ENCODE assay signal across 32 mouse cellular contexts in the genomic region with DNA sequence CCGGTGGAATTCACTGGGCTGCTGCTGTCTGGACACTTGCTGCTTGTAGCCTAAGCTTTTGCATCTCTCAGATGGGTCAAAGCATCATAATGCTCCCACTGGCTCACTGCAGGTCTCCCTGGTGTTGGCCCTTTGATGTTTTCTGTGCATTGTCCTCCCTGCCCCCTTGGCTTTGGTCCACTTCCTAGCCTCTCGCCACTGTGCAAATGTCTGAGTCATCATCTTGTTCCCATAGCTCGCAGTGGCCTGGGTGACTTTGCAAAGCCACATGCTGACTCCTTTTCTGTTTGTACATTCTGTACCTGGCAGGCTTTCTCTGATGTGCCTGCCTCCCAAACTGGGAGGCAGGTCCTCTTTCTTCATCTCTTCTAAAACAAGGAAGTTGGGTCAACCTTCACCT. TPM values are rescaled to one million over a fixed set of nuclear protein-coding genes. Genes with fewer than 3 reads are reported as not detected.
DNase-seq lines count a peak whose midpoint lies in the region; ATAC-seq and TF ChIP-seq lines count a peak whose summit lies in the region.
"Had no signal": no experiment of that assay in that cellular context is flagged by ENCODE, and none has a peak within 500 bp of the region (broad histone marks: within the 10 kb centered on the region; RNA-seq: fewer than 3 reads in every experiment).

No protein-coding gene starts in this region.

- no peaks in the 10 kb centered on the region for H3K36me3 ChIP-seq in lung, postnatal 0 days (ENCODE audit: insufficient read depth, low read length)
- H3K36me3 ChIP-seq: embryonic facial prominence, embryonic 13.5 days; forebrain, embryonic 12.5 days; hindbrain, embryonic 13.5 days; limb, embryonic 10.5 days; midbrain, embryonic 13.5 days had no signal

- peak; percentile 68 for ATAC-seq in lung, postnatal 0 days
- ATAC-seq: midbrain, embryonic 13.5 days had no signal

- no peak overlapping the region for H3K4me2 ChIP-seq in lung, postnatal 0 days (replicated peaks; ENCODE audit: low read depth, low read length)
- H3K4me2 ChIP-seq: embryonic facial prominence, embryonic 13.5 days; forebrain, embryonic 12.5 days; hindbrain, embryonic 13.5 days; midbrain, embryonic 13.5 days had no signal

- no peak overlapping the region for H3K4me3 ChIP-seq in lung, postnatal 0 days (ENCODE audit: low read depth, low read length)
- H3K4me3 ChIP-seq: embryonic facial prominence, embryonic 13.5 days; erythroblast, embryonic 14.5 days; forebrain, embryonic 12.5 days; heart, adult 2 months; hindbrain, embryonic 13.5 days; left cerebral cortex, adult 2 months; limb, embryonic 10.5 days; midbrain, embryonic 13.5 days had no signal

- H3K27me3 ChIP-seq in lung, postnatal 0 days (replicated peaks; ENCODE audit: insufficient read depth, low read length) = no peaks in the 10 kb centered on the region

- H3K27ac ChIP-seq in lung, postnatal 0 days (ENCODE audit: low read length) = no peak overlapping the region
- H3K27ac ChIP-seq: embryonic facial prominence, embryonic 13.5 days; forebrain, embryonic 12.5 days; heart, adult 2 months; hindbrain, embryonic 13.5 days; left cerebral cortex, adult 2 months; limb, embryonic 10.5 days; midbrain, embryonic 13.5 days had no signal

- H3K9me3 ChIP-seq in lung, postnatal 0 days (ENCODE audit: low read length) = no peaks in the 10 kb centered on the region
- H3K9me3 ChIP-seq: embryonic facial prominence, embryonic 13.5 days; forebrain, embryonic 12.5 days; hindbrain, embryonic 13.5 days; limb, embryonic 10.5 days; midbrain, embryonic 13.5 days had no signal

- 38% methylated on average over 3 of the region's 3 CpGs for WGBS in lung, postnatal 0 days

- peak; percentile 60 for DNase-seq in lung, postnatal 0 days (ENCODE audit: low spot score)
- DNase-seq in lung, postnatal 14 days = no peak
- peak; percentile 58 for DNase-seq in 3134 (ENCODE audit: extremely low read depth, insufficient read length, low spot score)
- peak; percentile 84 for DNase-seq in 416B (ENCODE audit: low read depth)
- DNase-seq in adrenal gland, postnatal 25 days = peak; percentile 22
- DNase-seq in right cerebral cortex, postnatal 4 days = no peak
- no peak for DNase-seq in cerebellum, postnatal 14 days
- no peak for DNase-seq in testis, postnatal 10 days (ENCODE audit: low spot score)
- DNase-seq: cerebellum, adult 2 months; cerebellum, postnatal 36 days; embryo, embryonic 11 days; gastrocnemius, postnatal 25 days; heart, adult 2 months; kidney, adult 18-20 months; layer of hippocampus, adult 9-11 months; liver; thymus, postnatal 14 days had no signal

- no peak for TF ChIP-seq CTCF in lung, postnatal 0 days (IDR thresholded peaks at IDR 0.05)

- H3K4me1 ChIP-seq in lung, postnatal 0 days (ENCODE audit: insufficient read depth, low read depth, low read length) = 0 out of 2 replicates have a peak, but pooled peaks cover 3% of the 10 kb centered on the region
- H3K4me1 ChIP-seq: hindbrain, embryonic 13.5 days; midbrain, embryonic 13.5 days had no signal

- no peak overlapping the region for H3K9ac ChIP-seq in lung, postnatal 0 days (replicated peaks; ENCODE audit: low read depth)
- H3K9ac ChIP-seq: embryonic facial prominence, embryonic 13.5 days; forebrain, embryonic 12.5 days; hindbrain, embryonic 13.5 days; midbrain, embryonic 13.5 days had no signal

- peak; percentile 68; the same call in 1 of the 2 replicates for TF ChIP-seq EP300 in lung, postnatal 0 days (IDR thresholded peaks at IDR 0.05)

RNA-seq across cellular contexts. Expression of a gene that starts 17.6 kb away (rescaled TPM):
- polyA plus RNA-seq in lung, postnatal 0 days (2015; fragmentation: Nextera tagmentation; extraction: Ambion mirVana) = 2.7 and 2.9 TPM in 2 replicates
- 3.9 and 4.1 TPM in 2 replicates for total RNA-seq in adrenal gland, postnatal 25 days (2021)

RNA-seq across cellular contexts. Expression of a gene that starts 23.1 kb away (rescaled TPM):
- not detected in 2 replicates for polyA plus RNA-seq in lung, postnatal 0 days (2015; fragmentation: Nextera tagmentation; extraction: Ambion mirVana)
- total RNA-seq in adrenal gland, postnatal 25 days (2021) = not detected in 2 replicates
- total RNA-seq: gastrocnemius, postnatal 25 days; heart, adult 2 months; heart, postnatal 25 days; left cerebral cortex, adult 2 months; megakaryocyte progenitor cell, adult 5-6 weeks; monocyte, adult 5-6 weeks; neutrophil, adult 5-6 weeks had no signal
- polyA plus RNA-seq: embryonic facial prominence, embryonic 13.5 days; erythroblast, embryonic 14.5 days; forebrain, embryonic 12.5 days; hindbrain, embryonic 13.5 days; kidney, embryonic 16.5 days; large intestine, adult 2 months; limb, embryonic 10.5 days; liver, embryonic 16.5 days; midbrain, embryonic 13.5 days; small intestine, adult 2 months had no signal

Comparison
In these comparisons a context has a peak if more than half of its experiments do, and no peak if none do; other contexts are left out.
1. DNase-seq: peak in lung, postnatal 0 days (single experiment), 3134 (single experiment), 416B (single experiment) and adrenal gland, postnatal 25 days (single experiment); none in lung, postnatal 14 days (single experiment), right cerebral cortex, postnatal 4 days (single experiment), cerebellum, postnatal 14 days (0 of 2) and testis, postnatal 10 days (single experiment).